Mouse (Mus musculus) left cerebral cortex, postnatal 36 days (tissue): ENCODE results near the gene Erfe. TPM values are rescaled to one million over a fixed set of nuclear protein-coding genes. Genes with fewer than 3 reads are reported as not detected.

ENCODE experiments used
- DNase-seq, 2 experiments: peaks; one replicate each; pipeline ENCODE4 v3.0.0; 2021 to 2022; ENCODE audit warnings: low spot score in 2 of 2, mixed read lengths in 1 of 2
- intact Hi-C: fragments of 180-260 bp; cut with DNase I; formaldehyde crosslinking; loops from one replicate; pipeline ENCODE4 v1.15.1; 2025
- total RNA-seq, 2 experiments: library from RNA; stranded (reverse); gene quantifications; 2 replicates each; pipeline ENCODE4 v1.2.3; 2021

Gene Erfe
- total RNA-seq, 2 experiments from 2014 or later = 0.14 to 0.76 TPM

DNA sequence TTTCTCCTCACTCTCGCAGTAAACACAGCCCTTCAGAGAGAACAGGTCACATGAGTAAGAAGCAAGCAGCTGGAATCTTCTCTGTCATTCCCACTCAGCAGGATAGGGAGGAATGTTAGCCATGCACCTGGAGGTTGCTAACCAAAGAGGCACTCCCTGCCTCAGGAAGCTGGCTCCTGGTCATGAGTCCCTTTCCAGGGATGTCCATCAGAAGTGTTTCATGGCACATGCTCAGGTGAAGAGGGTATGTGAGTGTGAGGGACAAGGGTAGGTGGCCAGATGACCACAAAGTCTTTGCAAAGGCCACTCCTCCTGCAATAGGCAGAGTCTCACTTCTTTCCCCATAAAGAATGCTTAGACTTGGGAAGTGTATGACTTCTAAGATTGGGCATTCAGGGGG, 51.8 kb downstream of the Erfe start:
- DNase-seq = no peak
- intact Hi-C loops = no loop called here

DNA sequence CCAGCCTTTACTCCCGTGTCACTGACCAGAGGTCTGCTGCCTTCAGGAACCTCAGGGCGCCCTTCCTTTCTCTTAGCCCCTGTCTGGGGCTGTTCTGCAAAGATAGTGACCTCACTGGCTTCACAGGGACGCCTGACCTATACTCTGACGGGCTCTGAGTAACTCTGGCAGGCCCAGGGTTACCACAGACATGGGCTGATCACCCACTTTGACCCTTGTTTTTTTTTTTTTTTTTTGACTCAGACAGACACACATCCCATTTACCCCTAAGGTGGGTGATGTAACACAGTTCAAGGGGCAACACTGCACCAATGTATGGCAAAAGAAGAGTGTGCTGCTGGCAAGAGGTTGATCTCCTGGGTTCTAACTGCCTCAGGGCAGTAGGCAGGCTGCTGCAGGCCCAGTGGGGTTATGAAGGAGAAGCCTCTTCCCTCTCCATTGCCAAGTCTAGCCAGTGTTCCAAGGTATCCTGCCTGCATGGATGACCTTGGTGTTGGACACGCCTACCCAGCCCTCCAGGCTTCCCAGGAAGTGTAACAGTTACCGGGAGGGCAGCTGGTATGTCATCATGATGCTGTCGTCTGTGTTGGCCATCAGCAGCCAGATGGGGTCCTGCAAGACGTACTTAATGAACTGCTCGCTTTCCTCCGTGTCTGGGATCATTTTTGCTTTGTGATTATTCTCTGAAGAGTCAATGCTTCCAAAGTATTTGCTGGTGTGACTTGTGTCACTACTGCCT, 53.8 kb downstream of the Erfe start:
- no peak for DNase-seq
- intact Hi-C loops = no loop called here

DNA sequence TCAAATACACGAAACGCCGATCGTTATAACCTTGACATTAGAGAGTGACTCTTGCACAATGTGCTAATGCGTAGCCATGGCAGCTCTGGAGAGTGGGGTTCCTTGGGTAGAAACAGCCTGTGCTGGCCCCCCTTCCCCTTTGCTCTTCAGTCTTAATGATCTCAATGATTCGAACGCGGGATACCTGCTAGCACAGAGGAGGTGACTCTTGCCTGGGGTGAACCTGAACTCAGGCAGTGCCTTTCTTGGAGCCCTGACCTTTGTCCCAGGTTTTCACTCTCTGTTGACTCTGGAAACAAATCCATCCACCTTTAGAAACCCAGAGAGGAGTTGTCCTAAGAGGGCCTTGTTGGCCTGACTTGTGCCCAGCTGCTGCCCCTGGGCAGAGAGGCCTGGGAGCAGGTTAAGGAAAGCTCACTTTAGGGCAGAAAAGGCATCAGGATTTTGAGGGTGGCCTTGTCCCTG, 54.4 kb downstream of the Erfe start:
- no peak for DNase-seq
- intact Hi-C loops = no loop called here

Other genes starting within 250 kb of the Erfe start
- gene Rbm44, start 221.3 kb upstream of the Erfe start, total RNA-seq = not detected
- gene Ramp1, start 186.6 kb upstream of the Erfe start, total RNA-seq = 10 to 100 TPM; 52.8 to 56.4 TPM
- 10 to 100 TPM; 51.2 to 57.2 TPM for gene Ube2f, start 116.1 kb upstream of the Erfe start, total RNA-seq
- 10 to 100 TPM; 20.6 to 23.1 TPM for gene Scly, start 68.1 kb upstream of the Erfe start, total RNA-seq
- under 1 TPM; 0.30 to 0.34 TPM for gene Espnl, start 44.4 kb upstream of the Erfe start, total RNA-seq
- gene Klhl30, start 15.4 kb upstream of the Erfe start, total RNA-seq = under 1 TPM in 1 of 2 experiments, not detected in 1; 0.29 TPM
- 10 to 100 TPM; 54.5 to 62.4 TPM for gene Ilkap, start 32.4 kb downstream of the Erfe start, total RNA-seq
- 10 to 100 TPM; 14.9 to 18.8 TPM for gene Hes6, start 47.6 kb downstream of the Erfe start, total RNA-seq
- gene Per2, start 92.9 kb downstream of the Erfe start, total RNA-seq = 10 to 100 TPM; 28.9 to 37.8 TPM
- 10 to 100 TPM; 14.0 to 16.1 TPM for gene Traf3ip1, start 128.2 kb downstream of the Erfe start, total RNA-seq
- gene Asb1, start 174.1 kb downstream of the Erfe start, total RNA-seq = 10 to 100 TPM; 35.3 to 42.9 TPM